Mouse (Mus musculus): ENCODE measurements around the gene Ctsc. TPM values are rescaled to one million over a fixed set of nuclear protein-coding genes. Genes with fewer than 3 reads are reported as not detected.

Ctsc gene
- polyA plus RNA-seq, 1 experiment, result 40.6 TPM

DNA sequence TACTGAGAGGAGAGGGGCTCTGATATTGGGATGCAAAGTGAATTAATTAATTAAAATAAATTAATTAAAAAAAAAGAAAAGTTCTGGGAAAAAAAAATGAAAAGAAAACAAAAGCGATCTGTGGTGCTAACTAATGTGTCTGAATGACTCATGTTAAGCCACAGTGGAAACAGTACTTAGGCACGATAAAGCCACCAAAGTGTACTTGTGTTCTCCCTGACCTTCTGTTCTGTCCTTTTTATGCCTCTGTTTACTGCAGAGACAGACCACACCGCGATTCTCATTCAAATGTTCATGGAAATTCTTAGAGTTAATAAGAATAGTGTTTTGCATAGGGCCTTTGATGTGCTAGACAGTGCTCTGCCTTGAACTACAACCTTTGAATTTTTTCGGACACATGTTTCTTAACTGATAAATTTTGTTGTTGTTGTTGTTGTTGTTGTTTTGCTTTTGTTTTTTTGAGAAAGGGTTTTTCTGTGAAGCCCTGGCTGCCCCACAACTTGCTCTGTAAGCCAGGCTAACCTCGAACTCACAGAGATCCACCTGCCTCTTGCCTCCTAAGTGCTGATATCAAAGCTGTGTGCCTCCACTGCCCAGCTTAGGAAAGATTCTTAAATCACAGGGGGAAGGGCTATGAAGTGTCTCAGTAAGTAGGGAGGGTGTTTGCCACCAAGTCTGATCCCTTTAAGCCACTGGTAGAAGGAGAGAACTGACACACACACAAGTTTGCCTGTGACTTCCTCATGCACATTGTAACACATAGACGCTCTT lies 18.5 kb upstream of the Ctsc start:
- H3K27me3 ChIP-seq (replicated peaks), result no peaks in the 10 kb centered on the region
- H3K4me1 ChIP-seq, result no peaks in the 10 kb centered on the region
- TF ChIP-seq FLI1 (IDR thresholded peaks at IDR 0.05; ENCODE audit: low read length) (no peak), GATA1 (IDR thresholded peaks at IDR 0.05; ENCODE audit: borderline replicate concordance, low read length) (no peak)
- H3K9me3 ChIP-seq, result no peaks in the 10 kb centered on the region
- no peak overlapping the region for H3K4me3 ChIP-seq (replicated peaks)
- no peaks in the 10 kb centered on the region for H3K36me3 ChIP-seq (replicated peaks; ENCODE audit: low read length)

DNA sequence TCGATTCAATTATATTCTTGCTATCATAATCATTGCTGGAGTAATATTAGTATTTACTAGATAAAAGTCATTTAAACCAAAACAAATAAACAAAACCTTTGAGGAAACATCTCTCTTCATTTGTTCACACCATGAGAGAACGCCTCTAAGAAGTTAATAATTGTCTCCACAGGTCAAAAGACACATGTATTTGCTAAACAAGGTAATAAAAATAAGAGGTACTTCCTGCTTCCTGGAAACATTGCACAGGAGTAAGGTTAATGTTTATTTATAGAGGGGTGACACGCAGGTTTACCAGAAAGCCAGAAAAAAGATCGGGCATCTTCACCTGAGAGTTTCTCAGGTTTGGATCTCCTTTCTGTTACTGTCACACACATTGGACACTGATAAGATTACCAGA lies 16.1 kb upstream of the Ctsc start:
- H3K4me1 ChIP-seq, result no peaks in the 10 kb centered on the region
- no peaks in the 10 kb centered on the region for H3K27me3 ChIP-seq (replicated peaks)
- no peak overlapping the region for H3K4me3 ChIP-seq (replicated peaks)
- TF ChIP-seq FLI1 (IDR thresholded peaks at IDR 0.05; ENCODE audit: low read length) (no peak), GATA1 (IDR thresholded peaks at IDR 0.05; ENCODE audit: borderline replicate concordance, low read length) (no peak)
- H3K9me3 ChIP-seq, result no peaks in the 10 kb centered on the region
- no peaks in the 10 kb centered on the region for H3K36me3 ChIP-seq (replicated peaks; ENCODE audit: low read length)

DNA sequence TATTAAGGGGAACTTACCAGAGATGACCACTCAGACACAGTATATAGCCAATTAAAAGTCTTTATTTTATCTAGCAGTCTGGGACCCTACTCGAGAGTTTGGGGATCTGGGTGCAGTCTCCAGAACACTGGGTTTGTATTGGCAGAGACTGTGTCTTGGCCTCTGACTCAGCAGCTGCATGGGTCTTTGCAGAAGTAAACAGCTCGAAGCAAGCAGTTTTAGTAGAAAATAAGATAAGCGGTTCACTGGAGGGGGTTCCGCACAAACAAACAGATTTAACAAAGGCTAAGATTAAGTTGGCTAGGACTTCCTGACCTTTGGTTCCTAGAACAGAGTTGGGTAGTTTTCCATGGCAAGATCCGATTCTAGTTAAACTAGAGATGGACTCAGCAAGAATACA lies 13.0 kb upstream of the Ctsc start:
- H3K27me3 ChIP-seq (replicated peaks), result no peaks in the 10 kb centered on the region
- H3K4me1 ChIP-seq, result no peaks in the 10 kb centered on the region
- no peaks in the 10 kb centered on the region for H3K36me3 ChIP-seq (replicated peaks; ENCODE audit: low read length)
- no peaks in the 10 kb centered on the region for H3K9me3 ChIP-seq
- no peak for TF ChIP-seq FLI1 (IDR thresholded peaks at IDR 0.05; ENCODE audit: low read length)
- TF ChIP-seq GATA1 (IDR thresholded peaks at IDR 0.05; ENCODE audit: borderline replicate concordance, low read length), result no peak
- no peak overlapping the region for H3K4me3 ChIP-seq (replicated peaks)

DNA sequence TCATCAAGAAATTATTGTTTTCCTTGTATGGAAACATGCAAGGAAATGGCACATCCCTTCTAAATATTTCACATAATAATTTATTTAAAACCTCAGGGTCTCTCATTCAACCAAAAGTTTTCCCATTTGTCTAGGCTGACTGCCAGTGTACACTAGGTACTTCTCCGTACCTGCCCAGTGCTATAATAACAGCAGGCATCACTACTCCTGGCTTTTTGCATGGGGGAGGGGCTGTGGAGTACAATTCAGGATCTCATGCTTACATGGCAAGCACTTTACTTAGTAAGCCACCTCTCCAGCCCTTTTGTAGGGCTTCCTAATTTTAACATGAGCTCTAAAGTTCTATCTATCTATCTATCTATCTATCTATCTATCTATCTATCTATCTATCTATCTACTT lies 8.0 kb upstream of the Ctsc start:
- Histone ChIP-seq H3K4me3 (replicated peaks) (no peak overlapping the region), H3K4me1 (peaks cover 5% of the 10 kb centered on the region; the same call in 1 of the 2 replicates), H3K27me3 (replicated peaks) (no peaks in the 10 kb centered on the region), H3K36me3 (replicated peaks; ENCODE audit: low read length) (no peaks in the 10 kb centered on the region), H3K9me3 (no peaks in the 10 kb centered on the region)
- TF ChIP-seq FLI1 (IDR thresholded peaks at IDR 0.05; ENCODE audit: low read length) (no peak), GATA1 (IDR thresholded peaks at IDR 0.05; ENCODE audit: borderline replicate concordance, low read length) (no peak)

DNA sequence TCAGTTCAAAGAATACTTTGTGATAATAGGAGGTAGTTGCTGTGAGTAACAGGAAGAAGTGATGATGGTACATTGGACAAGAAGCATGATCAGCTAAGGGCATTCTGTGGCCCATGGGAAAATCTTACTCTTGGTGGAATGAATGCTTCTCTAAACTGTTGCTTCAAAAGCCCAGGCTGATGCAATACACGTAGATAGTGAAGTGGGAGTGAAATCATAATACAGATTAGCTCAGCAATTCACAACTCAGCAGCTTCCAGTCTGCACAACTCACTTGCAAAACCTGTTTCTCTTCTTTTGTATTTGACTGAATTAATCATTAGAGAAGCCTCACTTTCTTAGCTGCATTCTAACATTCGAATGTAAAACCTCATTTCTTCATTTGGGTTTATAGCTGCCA lies 6.4 kb upstream of the Ctsc start:
- TF ChIP-seq GATA1 (IDR thresholded peaks at IDR 0.05; ENCODE audit: borderline replicate concordance, low read length), result no peak
- TF ChIP-seq FLI1 (IDR thresholded peaks at IDR 0.05; ENCODE audit: low read length), result no peak
- Histone ChIP-seq H3K27me3 (replicated peaks) (no peaks in the 10 kb centered on the region), H3K36me3 (replicated peaks; ENCODE audit: low read length) (no peaks in the 10 kb centered on the region), H3K9me3 (no peaks in the 10 kb centered on the region), H3K4me3 (replicated peaks) (no peak overlapping the region), H3K4me1 (peaks cover 5% of the 10 kb centered on the region; the same call in 1 of the 2 replicates)

DNA sequence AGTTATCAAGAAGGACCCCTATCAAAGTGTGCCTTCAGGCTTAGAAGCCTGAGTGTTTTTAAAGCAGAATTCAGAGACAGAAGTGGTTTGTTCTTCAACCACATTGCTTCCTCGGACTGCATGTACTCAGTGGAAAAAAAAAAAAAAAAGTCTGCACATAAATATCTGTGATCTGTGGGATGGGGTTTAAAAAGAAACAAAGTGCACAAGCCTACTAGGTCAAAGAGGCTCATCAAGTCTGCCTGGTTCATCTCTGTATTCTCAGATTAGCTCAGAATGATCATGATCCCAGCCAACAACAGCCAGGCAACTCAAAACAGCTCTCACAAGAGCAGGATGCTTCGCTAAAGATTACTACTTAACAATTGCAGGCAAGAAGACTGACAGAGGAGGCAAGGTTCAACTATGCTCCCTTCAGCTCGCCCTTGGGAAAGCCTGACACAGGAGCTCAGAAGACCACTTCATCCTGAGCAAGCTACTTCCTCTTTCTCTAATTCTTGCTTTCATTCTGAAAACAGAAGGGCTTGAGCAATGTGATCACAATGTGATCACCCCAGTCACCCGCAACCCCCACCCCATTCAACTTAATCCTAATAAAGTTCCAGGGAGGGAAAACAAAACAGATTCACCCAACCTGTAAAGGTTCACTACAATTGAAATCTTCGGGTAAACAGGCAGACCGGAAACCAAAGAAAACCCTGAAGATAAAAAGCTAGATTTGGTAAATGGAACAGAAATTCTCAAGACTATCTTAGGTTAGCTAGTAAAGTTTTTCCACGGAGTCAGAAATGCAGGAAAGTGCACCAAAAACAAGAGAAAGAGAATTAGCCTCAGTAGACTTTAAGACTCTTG lies 745 bp upstream of the Ctsc start:
- Histone ChIP-seq H3K9me3 (no peaks in the 10 kb centered on the region), H3K27me3 (replicated peaks) (no peaks in the 10 kb centered on the region), H3K36me3 (replicated peaks; ENCODE audit: low read length) (peaks cover 13% of the 10 kb centered on the region), H3K4me3 (replicated peaks) (peak overlapping the region; percentile 95), H3K4me1 (peaks cover 27% of the 10 kb centered on the region)
- no peak for TF ChIP-seq GATA1 (IDR thresholded peaks at IDR 0.05; ENCODE audit: borderline replicate concordance, low read length)
- no peak for TF ChIP-seq FLI1 (IDR thresholded peaks at IDR 0.05; ENCODE audit: low read length)

DNA sequence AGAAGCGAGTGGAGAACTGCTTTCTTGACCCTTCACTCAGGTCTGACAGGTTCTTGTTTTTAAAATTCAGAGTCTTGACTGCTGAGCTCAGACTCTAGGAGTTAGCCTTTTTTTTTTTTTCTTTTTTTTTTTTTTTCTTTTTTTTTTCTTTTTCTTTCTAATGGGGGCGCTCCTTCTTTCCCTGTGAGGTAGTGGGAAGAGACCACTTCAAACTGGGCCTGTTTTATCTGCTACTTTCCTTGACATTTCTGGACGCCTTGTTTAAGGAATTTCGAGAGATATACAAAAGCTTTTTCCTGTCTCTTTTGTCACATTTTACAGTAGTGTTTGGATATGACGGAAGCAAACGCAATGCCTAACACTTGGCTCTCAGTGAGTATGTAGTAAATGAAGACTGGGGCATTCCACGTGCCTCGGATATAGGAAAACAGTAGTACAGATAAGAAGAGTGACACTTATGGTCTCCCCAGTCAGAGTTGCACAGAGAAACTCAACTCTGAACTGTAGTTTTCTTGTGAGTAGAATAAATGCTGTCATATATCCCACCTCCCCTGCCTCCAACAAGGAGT lies 827 bp downstream of the Ctsc start:
- H3K36me3 ChIP-seq (replicated peaks; ENCODE audit: low read length), result peaks cover 23% of the 10 kb centered on the region
- TF ChIP-seq GATA1 (IDR thresholded peaks at IDR 0.05; ENCODE audit: borderline replicate concordance, low read length) (no peak), FLI1 (IDR thresholded peaks at IDR 0.05; ENCODE audit: low read length) (no peak)
- H3K4me1 ChIP-seq, result peaks cover 27% of the 10 kb centered on the region
- no peaks in the 10 kb centered on the region for H3K27me3 ChIP-seq (replicated peaks)
- peak overlapping the region; percentile 95 for H3K4me3 ChIP-seq (replicated peaks)
- H3K9me3 ChIP-seq, result no peaks in the 10 kb centered on the region

DNA sequence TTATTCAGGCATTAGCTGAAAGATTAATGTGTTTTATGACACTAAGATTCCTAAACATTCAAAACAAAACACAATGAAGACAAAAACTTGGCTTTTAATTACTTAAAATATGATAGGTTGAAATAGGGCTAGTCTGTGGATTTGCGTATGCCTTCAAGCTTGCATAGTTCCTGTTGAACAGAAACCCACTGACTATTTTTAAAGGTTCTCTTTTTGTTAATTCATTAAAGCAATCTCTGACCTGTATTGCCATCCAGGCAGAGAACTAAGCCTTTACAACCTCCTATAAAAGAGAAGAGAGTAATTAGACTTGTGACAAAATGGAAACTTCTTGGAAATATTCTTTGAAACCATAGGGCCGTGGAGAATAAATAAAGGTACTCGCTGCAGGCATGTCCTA lies 7.4 kb downstream of the Ctsc start:
- H3K4me3 ChIP-seq (replicated peaks), result no peak overlapping the region
- peaks cover 76% of the 10 kb centered on the region for H3K36me3 ChIP-seq (replicated peaks; ENCODE audit: low read length)
- no peaks in the 10 kb centered on the region for H3K9me3 ChIP-seq
- H3K27me3 ChIP-seq (replicated peaks), result no peaks in the 10 kb centered on the region
- TF ChIP-seq FLI1 (IDR thresholded peaks at IDR 0.05; ENCODE audit: low read length), result no peak
- TF ChIP-seq GATA1 (IDR thresholded peaks at IDR 0.05; ENCODE audit: borderline replicate concordance, low read length), result no peak
- peaks cover 10% of the 10 kb centered on the region; the same call in 1 of the 2 replicates for H3K4me1 ChIP-seq

DNA sequence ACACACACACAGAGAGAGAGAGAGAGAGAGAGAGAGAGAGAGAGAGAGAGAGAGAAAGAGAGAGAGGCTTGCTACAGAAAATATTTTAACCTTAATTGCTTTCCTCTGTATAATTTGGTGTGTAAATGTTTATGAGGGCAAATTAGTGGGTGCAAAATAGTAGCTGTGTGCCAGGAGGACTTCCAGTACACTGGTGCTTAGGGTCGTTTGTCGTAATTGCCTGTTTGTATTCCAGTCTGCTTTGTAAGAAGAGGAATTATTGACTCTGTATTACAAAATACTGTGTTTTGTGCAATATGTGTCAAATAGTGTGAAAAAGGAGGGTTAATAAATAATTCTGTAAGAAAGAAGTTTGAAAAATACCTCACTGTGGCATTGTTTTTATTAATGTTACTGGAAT lies 13.2 kb downstream of the Ctsc start:
- no peaks in the 10 kb centered on the region for H3K9me3 ChIP-seq
- peaks cover 47% of the 10 kb centered on the region for H3K36me3 ChIP-seq (replicated peaks; ENCODE audit: low read length)
- TF ChIP-seq FLI1 (IDR thresholded peaks at IDR 0.05; ENCODE audit: low read length), result no peak
- no peak for TF ChIP-seq GATA1 (IDR thresholded peaks at IDR 0.05; ENCODE audit: borderline replicate concordance, low read length)
- no peaks in the 10 kb centered on the region for H3K27me3 ChIP-seq (replicated peaks)
- peaks cover 37% of the 10 kb centered on the region; the same call in 1 of the 2 replicates for H3K4me1 ChIP-seq
- no peak overlapping the region for H3K4me3 ChIP-seq (replicated peaks)

Measured in megakaryocyte, embryonic 14.5 days (primary cell).